Comparison of ENCODE assay signal across 8 mouse cellular contexts in genomic region chr2:27858348-27858903, GRCm38 (mm10). TPM values are rescaled to one million over a fixed set of nuclear protein-coding genes. Genes with fewer than 3 reads are reported as not detected.
DNase-seq lines count a peak whose midpoint lies in the region; ATAC-seq and TF ChIP-seq lines count a peak whose summit lies in the region.

No protein-coding gene starts in this region.

- H3K4me2 ChIP-seq in hindbrain, embryonic 14.5 days (replicated peaks): no peak overlapping the region
- H3K4me2 ChIP-seq in embryonic facial prominence, embryonic 13.5 days: peak overlapping the region; percentile 22; the same call in 1 of the 2 replicates
- H3K4me2 ChIP-seq in lung, embryonic 16.5 days (ENCODE audit: low read depth, low read length): no peak overlapping the region
- no peak overlapping the region for H3K4me2 ChIP-seq in forebrain, postnatal 0 days (ENCODE audit: low read depth)
- no peak overlapping the region for H3K4me2 ChIP-seq in forebrain, embryonic 12.5 days

- DNase-seq in hindbrain, embryonic 10.5 days (ENCODE audit: low spot score): peak; percentile 34
- DNase-seq in hindbrain, embryonic 14.5 days (ENCODE audit: low spot score): no peak
- DNase-seq in heart, postnatal 14 days: peak; percentile 60 to 61
- peak; percentile 75 for DNase-seq in urinary bladder, postnatal 14 days (ENCODE audit: low spot score)
- DNase-seq in forebrain, postnatal 0 days: no peak

- H3K4me1 ChIP-seq in hindbrain, embryonic 10.5 days (replicated peaks): peaks cover 37% of the 10 kb centered on the region
- H3K4me1 ChIP-seq in hindbrain, embryonic 14.5 days (replicated peaks; ENCODE audit: control insufficient read depth, insufficient read depth, low read length): no peaks in the 10 kb centered on the region
- H3K4me1 ChIP-seq in embryonic facial prominence, embryonic 13.5 days: peaks cover 37% of the 10 kb centered on the region
- peaks cover 14% of the 10 kb centered on the region for H3K4me1 ChIP-seq in lung, embryonic 16.5 days (replicated peaks; ENCODE audit: control insufficient read depth, insufficient read depth, low read length)
- H3K4me1 ChIP-seq in forebrain, postnatal 0 days (ENCODE audit: insufficient read depth): no peaks in the 10 kb centered on the region
- peaks cover 10% of the 10 kb centered on the region for H3K4me1 ChIP-seq in forebrain, embryonic 12.5 days

- no peaks in the 10 kb centered on the region for H3K36me3 ChIP-seq in hindbrain, embryonic 10.5 days
- H3K36me3 ChIP-seq in hindbrain, embryonic 14.5 days (replicated peaks; ENCODE audit: control insufficient read depth, insufficient read depth): no peaks in the 10 kb centered on the region
- H3K36me3 ChIP-seq in embryonic facial prominence, embryonic 13.5 days: no peaks in the 10 kb centered on the region
- no peaks in the 10 kb centered on the region for H3K36me3 ChIP-seq in lung, embryonic 16.5 days (ENCODE audit: control insufficient read depth, insufficient read depth, low read length)
- no peaks in the 10 kb centered on the region for H3K36me3 ChIP-seq in forebrain, postnatal 0 days (ENCODE audit: insufficient read depth)
- no peaks in the 10 kb centered on the region for H3K36me3 ChIP-seq in forebrain, embryonic 12.5 days (replicated peaks)

- no peak for ATAC-seq in hindbrain, embryonic 14.5 days (ENCODE audit: low FRiP score)
- ATAC-seq in embryonic facial prominence, embryonic 13.5 days (ENCODE audit: insufficient number of reproducible peaks, insufficient read depth, low FRiP score, low TSS enrichment, low read depth): peak; percentile 49; the same call in 1 of the 2 replicates
- ATAC-seq in lung, embryonic 16.5 days (ENCODE audit: low read depth): peak; percentile 83
- ATAC-seq in forebrain, postnatal 0 days: no peak
- ATAC-seq in forebrain, embryonic 12.5 days (ENCODE audit: low FRiP score): no peak

- intact Hi-C loops in heart, postnatal 14 days (cut with DNase I): no loop called here

- no peaks in the 10 kb centered on the region for H3K9me3 ChIP-seq in hindbrain, embryonic 10.5 days
- no peaks in the 10 kb centered on the region for H3K9me3 ChIP-seq in hindbrain, embryonic 14.5 days (ENCODE audit: control insufficient read depth, low read length)
- H3K9me3 ChIP-seq in embryonic facial prominence, embryonic 13.5 days: no peaks in the 10 kb centered on the region
- no peaks in the 10 kb centered on the region for H3K9me3 ChIP-seq in lung, embryonic 16.5 days (ENCODE audit: control insufficient read depth, low read length)
- H3K9me3 ChIP-seq in forebrain, postnatal 0 days (ENCODE audit: low read length): no peaks in the 10 kb centered on the region
- no peaks in the 10 kb centered on the region for H3K9me3 ChIP-seq in forebrain, embryonic 12.5 days

- TF ChIP-seq CTCF in forebrain, postnatal 0 days (IDR thresholded peaks at IDR 0.05; ENCODE audit: low read depth): no peak

- H3K4me3 ChIP-seq in hindbrain, embryonic 10.5 days: no peak overlapping the region
- no peak overlapping the region for H3K4me3 ChIP-seq in hindbrain, embryonic 14.5 days (replicated peaks; ENCODE audit: low read length)
- no peak overlapping the region for H3K4me3 ChIP-seq in embryonic facial prominence, embryonic 13.5 days
- no peak overlapping the region for H3K4me3 ChIP-seq in lung, embryonic 16.5 days (ENCODE audit: low read length)
- no peak overlapping the region for H3K4me3 ChIP-seq in forebrain, postnatal 0 days (ENCODE audit: low read depth, low read length)
- no peak overlapping the region for H3K4me3 ChIP-seq in forebrain, embryonic 12.5 days (replicated peaks)

- H3K27ac ChIP-seq in hindbrain, embryonic 10.5 days: peak overlapping the region; percentile 73; the same call in 1 of the 2 replicates
- no peak overlapping the region for H3K27ac ChIP-seq in hindbrain, embryonic 14.5 days
- peak overlapping the region; percentile 79 for H3K27ac ChIP-seq in embryonic facial prominence, embryonic 13.5 days
- H3K27ac ChIP-seq in lung, embryonic 16.5 days (ENCODE audit: low read length): peak overlapping the region; percentile 64
- no peak overlapping the region for H3K27ac ChIP-seq in forebrain, postnatal 0 days (ENCODE audit: low read depth, low read length)
- H3K27ac ChIP-seq in forebrain, embryonic 12.5 days: no peak overlapping the region

- H3K27me3 ChIP-seq in hindbrain, embryonic 10.5 days (ENCODE audit: insufficient read depth, poor library complexity, severe bottlenecking): peaks cover 41% of the 10 kb centered on the region
- H3K27me3 ChIP-seq in hindbrain, embryonic 14.5 days (ENCODE audit: control insufficient read depth, insufficient read depth, low read length): no peaks in the 10 kb centered on the region
- no peaks in the 10 kb centered on the region for H3K27me3 ChIP-seq in embryonic facial prominence, embryonic 13.5 days
- H3K27me3 ChIP-seq in lung, embryonic 16.5 days (ENCODE audit: control insufficient read depth, insufficient read depth, low read depth, low read length): no peaks in the 10 kb centered on the region
- no peaks in the 10 kb centered on the region for H3K27me3 ChIP-seq in forebrain, postnatal 0 days (ENCODE audit: insufficient read depth, low read length)
- no peaks in the 10 kb centered on the region for H3K27me3 ChIP-seq in forebrain, embryonic 12.5 days

- 33% methylated on average over 9 of the region's 9 CpGs for WGBS in hindbrain, embryonic 10.5 days
- WGBS in hindbrain, embryonic 14.5 days: 41% methylated on average over 9 of the region's 9 CpGs
- WGBS in embryonic facial prominence, embryonic 13.5 days: 3% methylated on average over 9 of the region's 9 CpGs
- WGBS in lung, embryonic 16.5 days: 29% methylated on average over 9 of the region's 9 CpGs
- 46% methylated on average over 9 of the region's 9 CpGs for WGBS in forebrain, postnatal 0 days
- 52% methylated on average over 9 of the region's 9 CpGs for WGBS in forebrain, embryonic 12.5 days

- H3K9ac ChIP-seq in hindbrain, embryonic 14.5 days: no peak overlapping the region
- H3K9ac ChIP-seq in embryonic facial prominence, embryonic 13.5 days: peak overlapping the region; percentile 47
- H3K9ac ChIP-seq in lung, embryonic 16.5 days (ENCODE audit: low read length): no peak overlapping the region
- no peak overlapping the region for H3K9ac ChIP-seq in forebrain, postnatal 0 days
- no peak overlapping the region for H3K9ac ChIP-seq in forebrain, embryonic 12.5 days

RNA-seq across cellular contexts. Expression of gene Col5a1, which starts 27.8 kb away (rescaled TPM):
- 21.2 and 25.6 TPM in 2 replicates for polyA plus RNA-seq in hindbrain, embryonic 10.5 days (2016; fragmentation: Nextera tagmentation; extraction: Ambion mirVana)
- polyA plus RNA-seq in hindbrain, embryonic 14.5 days (2014; fragmentation: Nextera tagmentation; extraction: Ambion mirVana): 12.2 and 14.7 TPM in 2 replicates
- 104 and 111 TPM in 2 replicates for polyA plus RNA-seq in embryonic facial prominence, embryonic 13.5 days (2015; fragmentation: Nextera tagmentation; extraction: Ambion mirVana)
- 100 to 1,000 TPM; 100 to 109 TPM for total RNA-seq in heart, postnatal 14 days (2021)
- polyA plus RNA-seq in lung, embryonic 16.5 days (2015; fragmentation: Nextera tagmentation; extraction: Ambion mirVana): 66.2 and 69.5 TPM in 2 replicates
- 9.0 and 23.6 TPM in 2 replicates for total RNA-seq in forebrain, postnatal 0 days (2014; rRNA removed)
- 3.4 and 4.8 TPM in 2 replicates for polyA plus RNA-seq in forebrain, postnatal 0 days (2015; fragmentation: Nextera tagmentation; extraction: Ambion mirVana)
- polyA plus RNA-seq in forebrain, embryonic 12.5 days (2016; fragmentation: Nextera tagmentation; extraction: Ambion mirVana): 17.1 and 21.7 TPM in 2 replicates

Comparison
In these comparisons a context has a peak if more than half of its experiments do, and no peak if none do; other contexts are left out.
1. DNase-seq: peak in hindbrain, embryonic 10.5 days (single experiment), heart, postnatal 14 days (2 of 2) and urinary bladder, postnatal 14 days (single experiment); none in hindbrain, embryonic 14.5 days (single experiment) and forebrain, postnatal 0 days (single experiment).
2. H3K27ac ChIP-seq: peak in hindbrain, embryonic 10.5 days (single experiment), embryonic facial prominence, embryonic 13.5 days (single experiment) and lung, embryonic 16.5 days (single experiment); none in hindbrain, embryonic 14.5 days (single experiment), forebrain, postnatal 0 days (single experiment) and forebrain, embryonic 12.5 days (single experiment).
3. ATAC-seq: peak in embryonic facial prominence, embryonic 13.5 days (single experiment) and lung, embryonic 16.5 days (single experiment); none in hindbrain, embryonic 14.5 days (single experiment), forebrain, postnatal 0 days (single experiment) and forebrain, embryonic 12.5 days (single experiment).